Mouse (Mus musculus) kidney, adult 2 months (tissue): Measurements from ENCODE around the gene Egf. TPM values are rescaled to one million over a fixed set of nuclear protein-coding genes. Genes with fewer than 3 reads are reported as not detected.

Source experiments
- DNase-seq: peaks from one replicate; pipeline ENCODE4 v3.0.0; 2021
- H3K27ac ChIP-seq: fragments of 200-500 bp; 2 replicates; pipeline ENCODE4 v1.5.1; 2012; ENCODE audit warnings: low read depth, low read length, control low read depth, inconsistent platforms; ENCODE audit not compliant: insufficient read depth
- H3K27me3 ChIP-seq: fragments of 200-500 bp; replicated peaks from 2 replicates; pipeline ENCODE4 v1.6.1; 2012; ENCODE audit warnings: mild to moderate bottlenecking, moderate library complexity, low read length, inconsistent platforms; ENCODE audit not compliant: control insufficient read depth, insufficient read depth
- H3K36me3 ChIP-seq: fragments of 200-500 bp; 2 replicates; pipeline ENCODE4 v1.6.1; 2012; ENCODE audit warnings: mild to moderate bottlenecking, moderate library complexity, low read length, inconsistent platforms; ENCODE audit not compliant: control insufficient read depth, insufficient read depth
- H3K4me1 ChIP-seq: fragments of 200-500 bp; 2 replicates; pipeline ENCODE4 v1.6.1; 2011; ENCODE audit warnings: low read length; ENCODE audit not compliant: control insufficient read depth, insufficient read depth
- H3K4me3 ChIP-seq: fragments of 200-500 bp; 2 replicates; pipeline ENCODE4 v1.5.1; 2011; ENCODE audit warnings: mild to moderate bottlenecking, low read depth, low read length, control low read depth; ENCODE audit not compliant: insufficient read depth
- CTCF ChIP-seq: fragments of 200-500 bp; conservative IDR thresholded peaks from 2 replicates; pipeline ENCODE4 v1.5.1; 2011; ENCODE audit warnings: low read depth, mild to moderate bottlenecking, control low read depth, low read length, moderate library complexity, mixed read lengths; ENCODE audit not compliant: insufficient read depth, insufficient read length
- POLR2A ChIP-seq: fragments of 200-500 bp; IDR thresholded peaks from one replicate; pipeline ENCODE4 v1.6.1; 2011; ENCODE audit warnings: low read depth, low read length, control low read depth
- WGBS: fragments of 180-500 bp; shearing (Covaris S2); methylation state at CpG from one replicate; pipeline ENCODE4 v1.1.7; 2018; 5-methylcytosine and 5-hydroxymethylcytosine counted together
- polyA plus RNA-seq: library from polyadenylated mRNA; depleted of rRNA; stranded (reverse); fragments of >200 nt; gene quantifications from 2 replicates; pipeline ENCODE4 v1.2.3, GENCODE M21; 2012; rRNA removed

Gene Egf
- 917 and 1,191 TPM in 2 replicates for polyA plus RNA-seq

- no peaks in the 10 kb centered on the region for H3K27me3 ChIP-seq
- TF ChIP-seq POLR2A = no peak
- no peak for TF ChIP-seq CTCF
- peak within 1 kb of the TSS; percentile 93 for H3K27ac ChIP-seq
- no peaks in the 10 kb centered on the region for H3K4me1 ChIP-seq
- WGBS = 5% methylated on average over 20 of the region's 20 CpGs
- peak within 1 kb of the TSS; percentile 68 for H3K4me3 ChIP-seq
- peak; percentile 84 for DNase-seq
- no peaks in the 10 kb centered on the region for H3K36me3 ChIP-seq
Observed at GRCm38 (mm10) chr3:129754650-129755604, at the start of gene Egf. Egf (minus strand) TSS chr3:129755316.

DNA sequence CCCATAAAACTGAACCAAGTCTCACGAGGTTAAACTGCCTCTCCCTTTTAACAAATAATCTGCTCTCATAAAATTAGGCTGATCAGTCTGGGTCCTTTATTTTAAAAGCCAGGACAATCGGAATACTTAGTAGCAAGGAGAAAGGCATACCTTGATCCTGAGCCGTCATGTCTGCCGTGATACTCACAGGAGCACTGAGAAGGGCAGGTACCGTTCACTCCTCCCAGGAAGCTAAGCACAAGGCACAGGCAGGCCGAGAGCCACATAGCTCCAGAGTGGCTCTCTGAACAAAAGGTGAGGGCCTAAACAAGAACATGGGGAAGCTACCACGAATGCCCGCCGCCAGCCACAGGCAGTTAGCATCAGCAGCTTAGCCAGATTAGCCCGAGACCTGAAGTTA lies 48.6 kb upstream of the Egf start, which contains the start of gene Lrit3:
Gene Lrit3 (minus strand): TSS at position 266 of the 400 bp plus-strand sequence.
- H3K36me3 ChIP-seq = no peaks in the 10 kb centered on the region
- H3K27me3 ChIP-seq = no peaks in the 10 kb centered on the region
- WGBS = 78% methylated on average over 10 of the region's 10 CpGs
- no peak within 1 kb of the TSS for H3K4me3 ChIP-seq
- no peak for DNase-seq
- no peak for TF ChIP-seq POLR2A
- no peak for TF ChIP-seq CTCF
- H3K27ac ChIP-seq = no peak within 1 kb of the TSS
- H3K4me1 ChIP-seq = no peaks in the 10 kb centered on the region; the same call in 1 of the 2 replicates

DNA sequence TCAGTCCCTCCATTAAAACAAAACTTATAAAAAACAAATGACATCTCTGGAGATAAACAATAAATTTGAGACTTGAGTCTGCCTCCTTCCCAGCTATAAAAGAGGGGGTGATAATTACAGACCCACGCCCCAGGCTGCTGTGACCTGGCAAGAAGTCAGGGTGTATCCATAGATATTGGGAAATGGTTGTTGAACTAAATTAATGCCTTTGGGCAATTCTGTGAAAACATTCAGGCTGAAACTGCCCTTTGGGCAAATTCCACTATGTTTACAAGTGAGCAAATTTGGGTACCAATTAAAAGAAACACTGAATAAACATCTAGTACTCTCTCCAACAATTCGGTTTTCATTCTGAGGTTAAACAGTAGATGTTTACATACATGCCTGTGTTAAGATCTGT lies 43.9 kb upstream of the Egf start:
- no peaks in the 10 kb centered on the region for H3K36me3 ChIP-seq
- peak overlapping the region; percentile 68; the same call in 1 of the 2 replicates for H3K27ac ChIP-seq
- TF ChIP-seq CTCF (no peak), POLR2A (no peak)
- 56% methylated on average over 2 of the region's 2 CpGs for WGBS
- no peak overlapping the region for H3K4me3 ChIP-seq
- DNase-seq = peak; percentile 52
- H3K4me1 ChIP-seq = peaks cover 14% of the 10 kb centered on the region
- H3K27me3 ChIP-seq = no peaks in the 10 kb centered on the region

GRCm38 (mm10) chr3:129798551-129798950 lies 43.4 kb upstream of the Egf start:
- no peak for DNase-seq
- TF ChIP-seq POLR2A (no peak), CTCF (no peak)
- no peaks in the 10 kb centered on the region for H3K27me3 ChIP-seq
- no peaks in the 10 kb centered on the region for H3K36me3 ChIP-seq
- H3K27ac ChIP-seq = peak overlapping the region; percentile 68; the same call in 1 of the 2 replicates
- WGBS = 75% methylated on average over 11 of the region's 11 CpGs
- peaks cover 14% of the 10 kb centered on the region for H3K4me1 ChIP-seq
- peak overlapping the region; percentile 10; the same call in 1 of the 2 replicates for H3K4me3 ChIP-seq

DNA sequence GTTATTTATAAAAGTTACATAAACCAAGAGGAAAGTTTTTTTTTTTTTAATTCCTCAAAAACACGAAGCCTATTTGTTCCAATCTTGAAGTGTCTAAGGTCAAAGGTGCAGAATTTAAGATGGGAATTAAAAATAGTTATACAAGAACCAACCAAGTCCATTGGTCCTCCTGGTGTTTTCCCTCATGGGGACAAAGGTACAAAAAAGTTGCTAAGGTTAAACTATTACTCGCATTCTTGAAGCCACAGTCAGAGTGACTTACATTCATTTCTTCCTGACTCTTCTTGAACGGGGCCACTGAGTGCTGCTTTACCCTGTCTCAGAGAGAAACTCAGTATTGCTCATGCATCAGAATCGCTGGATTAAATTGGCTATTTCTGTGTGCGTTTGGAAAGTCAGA lies 42.2 kb upstream of the Egf start:
- TF ChIP-seq POLR2A = no peak
- no peak for TF ChIP-seq CTCF
- H3K27ac ChIP-seq = peak overlapping the region; percentile 99
- H3K36me3 ChIP-seq = no peaks in the 10 kb centered on the region
- peaks cover 14% of the 10 kb centered on the region for H3K4me1 ChIP-seq
- peak overlapping the region; percentile 55 for H3K4me3 ChIP-seq
- DNase-seq = peak; percentile 80
- 35% methylated on average over 5 of the region's 5 CpGs for WGBS
- H3K27me3 ChIP-seq = no peaks in the 10 kb centered on the region

GRCm38 (mm10) chr3:129793801-129794200 lies 38.7 kb upstream of the Egf start:
- peaks cover 14% of the 10 kb centered on the region for H3K4me1 ChIP-seq
- H3K27ac ChIP-seq = peak overlapping the region; percentile 68
- TF ChIP-seq CTCF = no peak
- TF ChIP-seq POLR2A = no peak
- H3K36me3 ChIP-seq = no peaks in the 10 kb centered on the region
- DNase-seq = peak; percentile 92
- no peak overlapping the region for H3K4me3 ChIP-seq
- no peaks in the 10 kb centered on the region for H3K27me3 ChIP-seq
- 48% methylated on average over 5 of the region's 5 CpGs for WGBS

DNA sequence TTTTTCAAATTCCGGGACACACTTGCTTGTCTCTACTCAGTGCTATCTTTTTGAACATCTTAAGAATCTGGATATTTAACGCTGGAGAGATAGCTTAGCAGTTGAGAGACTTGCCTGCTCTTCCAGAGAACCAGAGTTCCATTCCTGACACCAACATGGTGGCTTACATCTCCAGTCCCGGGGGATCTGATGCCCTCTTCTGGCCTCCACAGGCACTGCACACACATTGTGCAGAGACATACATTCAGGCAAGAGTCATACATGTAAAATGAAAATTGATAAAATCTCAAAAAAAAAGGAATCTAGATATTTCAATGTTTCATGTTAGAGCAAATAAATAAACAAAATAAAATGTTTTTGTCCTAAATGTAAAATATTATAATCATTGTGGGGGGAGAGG lies 27.6 kb upstream of the Egf start:
- WGBS = 92% methylated on average over 3 of the region's 3 CpGs
- no peak for TF ChIP-seq POLR2A
- no peak for TF ChIP-seq CTCF

More for the DNA sequence above, 27.6 kb upstream of the Egf start:
- H3K4me3 ChIP-seq = no peak overlapping the region
- H3K27me3 ChIP-seq = no peaks in the 10 kb centered on the region
- DNase-seq = no peak
- no peak overlapping the region for H3K27ac ChIP-seq
- no peaks in the 10 kb centered on the region for H3K36me3 ChIP-seq
- no peaks in the 10 kb centered on the region for H3K4me1 ChIP-seq
